Mouse (Mus musculus) effector memory CD4-positive, alpha-beta T cell, adult 7 months (primary cell): ENCODE data around the gene Fbxw16. TPM values are rescaled to one million over a fixed set of nuclear protein-coding genes. Genes with fewer than 3 reads are reported as not detected.

Experiments
- polyA plus RNA-seq: library from polyadenylated mRNA; unstranded; fragments of 100-300 nt; shearing (Covaris generic); gene quantifications from one replicate; pipeline ENCODE4 v1.2.1, GENCODE M21; 2017

Fbxw16 gene
- not detected for polyA plus RNA-seq

DNA sequence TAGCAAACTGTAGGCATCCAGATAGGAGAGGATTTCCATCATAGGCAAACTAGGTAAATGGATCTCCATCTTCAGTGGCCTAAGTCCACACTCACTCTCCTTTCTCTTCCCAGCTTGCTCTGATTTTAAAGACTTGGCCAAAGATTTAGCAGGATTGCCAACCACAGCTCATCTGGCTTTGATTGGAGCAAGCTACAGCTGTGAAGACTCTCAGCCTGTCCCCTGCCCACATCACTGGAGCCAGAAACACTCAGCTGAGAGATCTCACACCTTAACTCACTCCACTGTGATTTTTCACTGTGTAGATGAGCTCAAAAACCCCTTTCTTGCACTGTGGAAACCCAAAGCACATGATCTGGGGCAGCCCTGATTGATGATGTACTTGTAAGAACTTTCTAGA, at the start of gene Fbxw16:
Gene Fbxw16 (minus strand): TSS at position 101 of the 400 bp plus-strand sequence.

DNA sequence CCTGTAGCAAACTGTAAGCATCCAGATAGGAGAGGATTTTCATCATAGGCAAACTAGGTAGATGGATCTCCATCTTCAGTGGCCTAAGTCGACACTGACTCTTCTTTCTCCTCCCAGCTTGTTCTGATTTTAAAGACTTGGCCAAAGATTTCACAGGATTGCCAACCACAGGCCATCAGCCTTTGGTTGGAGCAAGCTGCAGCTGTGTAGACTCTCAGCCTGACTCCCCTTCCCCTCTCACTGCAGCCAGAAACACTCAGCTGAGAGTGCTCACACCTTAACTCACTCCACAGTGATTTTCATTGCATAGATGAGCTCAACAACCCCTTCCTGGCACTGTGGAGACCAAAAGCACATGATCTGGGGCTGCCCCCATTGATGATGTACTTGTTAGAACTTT, 46.8 kb upstream of the Fbxw16 start, which contains the start of gene Fbxw19:
Gene Fbxw19 (minus strand): TSS at position 101 of the 400 bp plus-strand sequence.

DNA sequence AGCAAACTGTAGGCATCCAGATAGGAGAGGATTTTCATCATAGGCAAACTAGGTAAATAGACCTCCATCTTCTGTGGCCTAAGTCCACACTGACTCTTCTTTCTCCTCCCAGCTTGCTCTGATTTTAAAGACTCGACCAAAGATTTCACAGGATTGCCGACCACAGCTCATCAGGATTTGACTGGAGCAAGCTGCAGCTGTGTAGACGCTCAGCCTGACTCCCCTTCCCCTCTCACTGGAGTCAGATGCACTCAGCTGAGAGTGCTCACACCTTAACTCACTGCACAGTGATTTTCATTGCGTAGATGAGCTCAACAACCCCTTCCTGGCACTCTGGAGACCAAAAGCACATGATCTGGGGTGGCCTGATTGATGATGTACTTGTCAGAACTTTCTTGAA, 44.7 kb downstream of the Fbxw16 start, which contains the start of gene Fbxw22:
Gene Fbxw22 (minus strand): TSS at position 101 of the 400 bp plus-strand sequence.

Other genes starting within 250 kb of the Fbxw16 start
- gene Fbxw20, start 214.4 kb downstream of the Fbxw16 start, polyA plus RNA-seq: 0.28 TPM
- gene Fbxw14, start 161.5 kb downstream of the Fbxw16 start, polyA plus RNA-seq: not detected
- gene Fbxw28, start 109.5 kb downstream of the Fbxw16 start, polyA plus RNA-seq: 0.34 TPM
- gene Fbxw22, start 44.8 kb downstream of the Fbxw16 start, polyA plus RNA-seq: not detected
- not detected for gene Fbxw19, start 46.7 kb upstream of the Fbxw16 start, polyA plus RNA-seq
- gene Fbxw15, start 119.1 kb upstream of the Fbxw16 start, polyA plus RNA-seq: not detected
- not detected for gene Fbxw24, start 176.9 kb upstream of the Fbxw16 start, polyA plus RNA-seq
- not detected for gene Fbxw25, start 215.5 kb upstream of the Fbxw16 start, polyA plus RNA-seq